In genomic region chr17:34982328-34982727, GRCm38 (mm10) we compare ENCODE assay signal across 8 mouse cellular contexts. TPM values are rescaled to one million over a fixed set of nuclear protein-coding genes. Genes with fewer than 3 reads are reported as not detected.
DNase-seq lines count a peak whose midpoint lies in the region; ATAC-seq and TF ChIP-seq lines count a peak whose summit lies in the region.

No protein-coding gene starts in this region.

- peak overlapping the region; percentile 80 for H3K9ac ChIP-seq in kidney, postnatal 0 days (ENCODE audit: low read depth, low read length)
- peak overlapping the region; percentile 84 for H3K9ac ChIP-seq in intestine, embryonic 15.5 days
- peak overlapping the region; percentile 84 for H3K9ac ChIP-seq in midbrain, postnatal 0 days (replicated peaks; ENCODE audit: low read length, poor library complexity, severe bottlenecking)

- H3K27me3 ChIP-seq in kidney, postnatal 0 days (ENCODE audit: insufficient read depth, low read length), result no peaks in the 10 kb centered on the region
- H3K27me3 ChIP-seq in embryonic facial prominence, embryonic 10.5 days (replicated peaks; ENCODE audit: low read depth, poor library complexity, severe bottlenecking), result no peaks in the 10 kb centered on the region
- H3K27me3 ChIP-seq in intestine, embryonic 15.5 days (replicated peaks), result no peaks in the 10 kb centered on the region
- no peaks in the 10 kb centered on the region for H3K27me3 ChIP-seq in midbrain, postnatal 0 days (ENCODE audit: insufficient read depth, low read length)

- H3K4me3 ChIP-seq in kidney, postnatal 0 days (replicated peaks; ENCODE audit: low read depth, low read length), result peak overlapping the region; percentile 80
- H3K4me3 ChIP-seq in embryonic facial prominence, embryonic 10.5 days, result peak overlapping the region; percentile 97
- H3K4me3 ChIP-seq in intestine, embryonic 15.5 days (replicated peaks), result peak overlapping the region; percentile 79
- peak overlapping the region; percentile 81 for H3K4me3 ChIP-seq in midbrain, postnatal 0 days (ENCODE audit: low read depth, low read length)

- H3K4me2 ChIP-seq in kidney, postnatal 0 days (ENCODE audit: low read length), result peak overlapping the region; percentile 98
- peak overlapping the region; percentile 74 for H3K4me2 ChIP-seq in intestine, embryonic 15.5 days (replicated peaks)
- H3K4me2 ChIP-seq in midbrain, postnatal 0 days (ENCODE audit: low read depth, low read length, poor library complexity, severe bottlenecking), result peak overlapping the region; percentile 99

- no peak for ATAC-seq in kidney, postnatal 0 days (replicated peaks; ENCODE audit: low FRiP score, low read depth)
- ATAC-seq in intestine, embryonic 15.5 days, result no peak; the same call in none of the 2 replicates
- ATAC-seq in midbrain, postnatal 0 days (ENCODE audit: low FRiP score), result no peak; the same call in 1 of the 2 replicates

- peak; percentile 41 for DNase-seq in kidney, postnatal 0 days (ENCODE audit: low spot score)
- DNase-seq in kidney, postnatal 36 days, result no peak
- DNase-seq in embryonic facial prominence, embryonic 10.5 days (ENCODE audit: low spot score), result no peak
- DNase-seq in midbrain, postnatal 0 days (ENCODE audit: low spot score), result no peak
- DNase-seq in frontal cortex, postnatal 10 days (ENCODE audit: low spot score in 2 of 2), result no peak
- DNase-seq in adrenal gland, adult 18-20 months (ENCODE audit: low spot score in 2 of 2), result no peak
- DNase-seq in frontal cortex, postnatal 25 days (ENCODE audit: low spot score in 2 of 2), result no peak

- no peaks in the 10 kb centered on the region for H3K9me3 ChIP-seq in kidney, postnatal 0 days (replicated peaks; ENCODE audit: low read length)
- H3K9me3 ChIP-seq in embryonic facial prominence, embryonic 10.5 days, result no peaks in the 10 kb centered on the region
- H3K9me3 ChIP-seq in intestine, embryonic 15.5 days, result no peaks in the 10 kb centered on the region
- H3K9me3 ChIP-seq in midbrain, postnatal 0 days (ENCODE audit: low read length), result no peaks in the 10 kb centered on the region

- TF ChIP-seq CTCF in kidney, postnatal 0 days (IDR thresholded peaks at IDR 0.05; ENCODE audit: low read depth), result no peak
- no peak for TF ChIP-seq CTCF in midbrain, postnatal 0 days (IDR thresholded peaks at IDR 0.05)

- whole genome bisulfite sequencing in kidney, postnatal 0 days, result under 1% methylated on average over 15 of the region's 15 CpGs
- under 1% methylated on average over 15 of the region's 15 CpGs for WGBS in embryonic facial prominence, embryonic 10.5 days
- under 1% methylated on average over 15 of the region's 15 CpGs for WGBS in intestine, embryonic 15.5 days
- WGBS in midbrain, postnatal 0 days, result 1% methylated on average over 15 of the region's 15 CpGs

- H3K36me3 ChIP-seq in kidney, postnatal 0 days (ENCODE audit: insufficient read depth, low read length), result peaks cover 13% of the 10 kb centered on the region
- H3K36me3 ChIP-seq in embryonic facial prominence, embryonic 10.5 days (replicated peaks), result peaks cover 47% of the 10 kb centered on the region
- peaks cover 17% of the 10 kb centered on the region for H3K36me3 ChIP-seq in intestine, embryonic 15.5 days
- peaks cover 7% of the 10 kb centered on the region for H3K36me3 ChIP-seq in midbrain, postnatal 0 days (ENCODE audit: insufficient read depth, low read length)

- H3K4me1 ChIP-seq in kidney, postnatal 0 days (replicated peaks; ENCODE audit: insufficient read depth, low read length), result 0 out of 2 replicates have a peak, but pooled peaks cover 6% of the 10 kb centered on the region
- peaks cover 20% of the 10 kb centered on the region for H3K4me1 ChIP-seq in embryonic facial prominence, embryonic 10.5 days
- H3K4me1 ChIP-seq in intestine, embryonic 15.5 days (replicated peaks), result peaks cover 17% of the 10 kb centered on the region; the same call in 1 of the 2 replicates
- H3K4me1 ChIP-seq in midbrain, postnatal 0 days (ENCODE audit: insufficient read depth, low read length), result no peaks in the 10 kb centered on the region; the same call in 1 of the 2 replicates

- H3K27ac ChIP-seq in kidney, postnatal 0 days, result peak overlapping the region; percentile 95
- H3K27ac ChIP-seq in embryonic facial prominence, embryonic 10.5 days (replicated peaks), result peak overlapping the region; percentile 99
- peak overlapping the region; percentile 99 for H3K27ac ChIP-seq in intestine, embryonic 15.5 days
- peak overlapping the region; percentile 94; the same call in 1 of the 2 replicates for H3K27ac ChIP-seq in midbrain, postnatal 0 days (ENCODE audit: low read depth, low read length)

RNA-seq across cellular contexts. Expression of gene Lsm2, which starts 0.7 kb away (rescaled TPM):
- 133 and 141 TPM in 2 replicates for polyA plus RNA-seq in kidney, postnatal 0 days (2015; fragmentation: Nextera tagmentation; extraction: Ambion mirVana)
- 339 and 361 TPM in 2 replicates for polyA plus RNA-seq in embryonic facial prominence, embryonic 10.5 days (2016; fragmentation: Nextera tagmentation; extraction: Ambion mirVana)
- 187 and 190 TPM in 2 replicates for polyA plus RNA-seq in intestine, embryonic 15.5 days (2015; fragmentation: Nextera tagmentation; extraction: Ambion mirVana)
- 17.6 and 35.3 TPM in 2 replicates for total RNA-seq in midbrain, postnatal 0 days (2014; rRNA removed)
- 93.0 and 94.9 TPM in 2 replicates for polyA plus RNA-seq in midbrain, postnatal 0 days (2015; fragmentation: Nextera tagmentation; extraction: Ambion mirVana)
- 10 to 100 TPM; 31.9 to 34.5 TPM for total RNA-seq in adrenal gland, adult 18-20 months (2021)

RNA-seq across cellular contexts. Expression of gene Hspa1l, which starts 9.8 kb away (rescaled TPM):
- polyA plus RNA-seq in kidney, postnatal 0 days (2015; fragmentation: Nextera tagmentation; extraction: Ambion mirVana), result 0.54 and 0.72 TPM in 2 replicates
- 1.1 TPM in 2 replicates for polyA plus RNA-seq in embryonic facial prominence, embryonic 10.5 days (2016; fragmentation: Nextera tagmentation; extraction: Ambion mirVana)
- 0.16 and 0.78 TPM in 2 replicates for polyA plus RNA-seq in intestine, embryonic 15.5 days (2015; fragmentation: Nextera tagmentation; extraction: Ambion mirVana)
- 1.4 and 1.6 TPM in 2 replicates for total RNA-seq in midbrain, postnatal 0 days (2014; rRNA removed)
- polyA plus RNA-seq in midbrain, postnatal 0 days (2015; fragmentation: Nextera tagmentation; extraction: Ambion mirVana), result 0.73 and 0.81 TPM in 2 replicates
- under 1 TPM; 0.30 to 0.58 TPM for total RNA-seq in adrenal gland, adult 18-20 months (2021)

RNA-seq across cellular contexts. Expression of gene Hspa1a, which starts 10.4 kb away (rescaled TPM):
- polyA plus RNA-seq in kidney, postnatal 0 days (2015; fragmentation: Nextera tagmentation; extraction: Ambion mirVana), result 22.4 and 23.5 TPM in 2 replicates
- polyA plus RNA-seq in embryonic facial prominence, embryonic 10.5 days (2016; fragmentation: Nextera tagmentation; extraction: Ambion mirVana), result 1.3 and 1.9 TPM in 2 replicates
- 6.2 and 6.3 TPM in 2 replicates for polyA plus RNA-seq in intestine, embryonic 15.5 days (2015; fragmentation: Nextera tagmentation; extraction: Ambion mirVana)
- total RNA-seq in midbrain, postnatal 0 days (2014; rRNA removed), result 34.9 TPM in 2 replicates
- polyA plus RNA-seq in midbrain, postnatal 0 days (2015; fragmentation: Nextera tagmentation; extraction: Ambion mirVana), result 18.2 and 19.8 TPM in 2 replicates
- 100 to 1,000 TPM; 195 to 256 TPM for total RNA-seq in adrenal gland, adult 18-20 months (2021)

RNA-seq across cellular contexts. Expression of gene Gm20481, which starts 12.6 kb away (rescaled TPM):
- not detected in 2 replicates for polyA plus RNA-seq in kidney, postnatal 0 days (2015; fragmentation: Nextera tagmentation; extraction: Ambion mirVana)
- polyA plus RNA-seq in embryonic facial prominence, embryonic 10.5 days (2016; fragmentation: Nextera tagmentation; extraction: Ambion mirVana), result not detected in 2 replicates
- polyA plus RNA-seq in intestine, embryonic 15.5 days (2015; fragmentation: Nextera tagmentation; extraction: Ambion mirVana), result not detected in 2 replicates
- not detected in 2 replicates for total RNA-seq in midbrain, postnatal 0 days (2014; rRNA removed)
- not detected in 2 replicates for polyA plus RNA-seq in midbrain, postnatal 0 days (2015; fragmentation: Nextera tagmentation; extraction: Ambion mirVana)
- under 1 TPM in 1 of 2 experiments, not detected in 1; 0.60 TPM for total RNA-seq in adrenal gland, adult 18-20 months (2021)

RNA-seq across cellular contexts. Expression of gene Vars, which starts 18.5 kb away (rescaled TPM):
- polyA plus RNA-seq in kidney, postnatal 0 days (2015; fragmentation: Nextera tagmentation; extraction: Ambion mirVana), result 61.3 and 63.3 TPM in 2 replicates
- polyA plus RNA-seq in embryonic facial prominence, embryonic 10.5 days (2016; fragmentation: Nextera tagmentation; extraction: Ambion mirVana), result 197 and 223 TPM in 2 replicates
- polyA plus RNA-seq in intestine, embryonic 15.5 days (2015; fragmentation: Nextera tagmentation; extraction: Ambion mirVana), result 117 and 141 TPM in 2 replicates
- total RNA-seq in midbrain, postnatal 0 days (2014; rRNA removed), result 89.0 and 97.8 TPM in 2 replicates
- polyA plus RNA-seq in midbrain, postnatal 0 days (2015; fragmentation: Nextera tagmentation; extraction: Ambion mirVana), result 39.7 and 40.9 TPM in 2 replicates
- total RNA-seq in adrenal gland, adult 18-20 months (2021), result 10 to 100 TPM; 49.8 to 64.8 TPM
